Mouse (Mus musculus) hindbrain, postnatal 0 days (tissue): Measurements from ENCODE around the gene Tpt1. TPM values are rescaled to one million over a fixed set of nuclear protein-coding genes. Genes with fewer than 3 reads are reported as not detected.
A peak's percentile ranks its signal among the peaks of the same experiment; 100 is the strongest.
"Not testable (repeated sequence)": the region's sequence is repeated elsewhere in the genome, so short reads cannot be mapped to it uniquely, and the experiment has no call there.

Source experiments
- ATAC-seq: fragments of 200-750 bp; cut with Nextera tagmentation; 2 replicates; pipeline ENCODE4 v1.8.0; 2017; ENCODE audit warnings: mild to moderate bottlenecking, moderate TSS enrichment, moderate library complexity
- DNase-seq: peaks from one replicate; pipeline ENCODE4 v3.0.0-alpha.2; 2015; ENCODE audit warnings: low spot score
- H3K27ac ChIP-seq: fragments of 300-500 bp; sonication (generic); 2 replicates; pipeline ENCODE4 v1.5.1; 2014; ENCODE audit warnings: mild to moderate bottlenecking
- H3K27me3 ChIP-seq: fragments of 300-500 bp; sonication (generic); 2 replicates; pipeline ENCODE4 v1.6.1; 2014; ENCODE audit warnings: low read length, mixed read lengths; ENCODE audit not compliant: insufficient read depth
- H3K36me3 ChIP-seq: fragments of 300-500 bp; sonication (generic); 2 replicates; pipeline ENCODE4 v1.6.1; 2014; ENCODE audit warnings: low read length, mixed read lengths; ENCODE audit not compliant: insufficient read depth
- H3K4me1 ChIP-seq: fragments of 300-500 bp; sonication (generic); 2 replicates; pipeline ENCODE4 v1.6.1; 2014; ENCODE audit warnings: antibody characterized with exemption, low read length, mixed read lengths; ENCODE audit not compliant: insufficient read depth
- H3K4me2 ChIP-seq: fragments of 300-500 bp; sonication (generic); 2 replicates; pipeline ENCODE4 v1.6.1; 2014; ENCODE audit warnings: low read depth, mild to moderate bottlenecking, low read length, moderate library complexity, mixed read lengths
- H3K4me3 ChIP-seq: fragments of 300-500 bp; sonication (generic); 2 replicates; pipeline ENCODE4 v1.5.1; 2014; ENCODE audit warnings: low read length
- H3K9ac ChIP-seq: fragments of 300-500 bp; sonication (generic); replicated peaks from 2 replicates; pipeline ENCODE4 v1.6.1; 2014; ENCODE audit warnings: mild to moderate bottlenecking, low read length, moderate library complexity, mixed read lengths
- H3K9me3 ChIP-seq: fragments of 300-500 bp; sonication (generic); 2 replicates; pipeline ENCODE4 v1.6.1; 2016; ENCODE audit warnings: low read length, mixed read lengths
- CTCF ChIP-seq: IDR thresholded peaks from 2 replicates; pipeline ENCODE4 v1.5.1; 2016; ENCODE audit warnings: antibody characterized with exemption, control low read depth, low read depth
- WGBS: fragments of 180-500 bp; shearing (Covaris S2); extraction: QIAGEN DNeasy Blood & Tissue Kit; methylation state at CpG from one replicate; pipeline ENCODE4 v1.1.7; 2014; 5-methylcytosine and 5-hydroxymethylcytosine counted together
- polyA plus RNA-seq: library from polyadenylated mRNA; unstranded; fragments of >200 nt; fragmentation: Nextera tagmentation; extraction: Ambion mirVana; gene quantifications from 2 replicates; pipeline ENCODE4 v1.2.1, GENCODE M21; 2015
- total RNA-seq: library from RNA; depleted of rRNA; stranded (reverse); fragments of >200 nt; gene quantifications from 2 replicates; pipeline ENCODE4 v1.2.3, GENCODE M21; 2014

Tpt1 gene
- total and polyA plus RNA-seq, 2 experiments from 2014 or later, result 433 to 731 TPM

- ATAC-seq, result no peak
- Histone ChIP-seq H3K9ac (no peak overlapping the region), H3K27ac (no peak overlapping the region), H3K36me3 (no peaks in the 10 kb centered on the region), H3K4me1 (no peaks in the 10 kb centered on the region), H3K9me3 (no peaks in the 10 kb centered on the region), H3K27me3 (no peaks in the 10 kb centered on the region), H3K4me3 (no peak overlapping the region), H3K4me2 (no peak overlapping the region)
- TF ChIP-seq CTCF, result no peak
- WGBS, result 84% methylated on average over 5 of the region's 5 CpGs
- no peak for DNase-seq
Observed at GRCm38 (mm10) chr14:75820007-75820406, 24.9 kb upstream of the Tpt1 start.

- DNase-seq (no peak), ATAC-seq (no peak)
- Histone ChIP-seq H3K4me3 (no peak overlapping the region), H3K27ac (no peak overlapping the region), H3K36me3 (no peaks in the 10 kb centered on the region), H3K4me2 (no peak overlapping the region), H3K4me1 (peaks cover 8% of the 10 kb centered on the region), H3K9me3 (no peaks in the 10 kb centered on the region), H3K9ac (no peak overlapping the region), H3K27me3 (no peaks in the 10 kb centered on the region)
- WGBS, result 73% methylated on average over 3 of the region's 3 CpGs
- no peak for TF ChIP-seq CTCF
Observed at GRCm38 (mm10) chr14:75826851-75827410, 18.0 kb upstream of the Tpt1 start.

GRCm38 (mm10) chr14:75828221-75828620, 16.7 kb upstream of the Tpt1 start:
- Histone ChIP-seq H3K27me3 (no peaks in the 10 kb centered on the region), H3K4me3 (peak overlapping the region; percentile 35), H3K27ac (no peak overlapping the region), H3K4me2 (peak overlapping the region; percentile 88), H3K4me1 (peaks cover 8% of the 10 kb centered on the region), H3K9me3 (no peaks in the 10 kb centered on the region), H3K36me3 (no peaks in the 10 kb centered on the region), H3K9ac (no peak overlapping the region)
- ATAC-seq, result peak; percentile 30; the same call in 1 of the 2 replicates
- DNase-seq, result no peak
- TF ChIP-seq CTCF, result 0 out of 2 replicates have a peak, but pooled peaks have one; percentile 24
- 41% methylated on average over 11 of the region's 11 CpGs for WGBS

- Histone ChIP-seq H3K9ac (peak overlapping the region; percentile 38), H3K9me3 (no peaks in the 10 kb centered on the region), H3K4me2 (peak overlapping the region; percentile 88), H3K36me3 (no peaks in the 10 kb centered on the region), H3K4me3 (peak overlapping the region; percentile 35), H3K4me1 (peaks cover 8% of the 10 kb centered on the region), H3K27ac (peak overlapping the region; percentile 41; the same call in 1 of the 2 replicates), H3K27me3 (no peaks in the 10 kb centered on the region)
- WGBS, result 5% methylated on average over 32 of the region's 32 CpGs
- ATAC-seq (peak; percentile 63), DNase-seq (peak; percentile 91)
- TF ChIP-seq CTCF, result peak; percentile 95
Observed at GRCm38 (mm10) chr14:75828866-75829806, 15.8 kb upstream of the Tpt1 start.

GRCm38 (mm10) chr14:75829817-75830216, 15.1 kb upstream of the Tpt1 start:
- ATAC-seq, H3K27me3 ChIP-seq: not testable (repeated sequence)

GRCm38 (mm10) chr14:75832031-75832430, 12.9 kb upstream of the Tpt1 start:
- Histone ChIP-seq H3K4me2 (no peak overlapping the region), H3K27ac (no peak overlapping the region), H3K4me1 (peaks cover 16% of the 10 kb centered on the region), H3K9ac (no peak overlapping the region), H3K4me3 (no peak overlapping the region), H3K9me3 (no peaks in the 10 kb centered on the region), H3K27me3 (no peaks in the 10 kb centered on the region), H3K36me3 (no peaks in the 10 kb centered on the region)
- TF ChIP-seq CTCF, result no peak
- DNase-seq (no peak), ATAC-seq (no peak)
- WGBS, result 92% methylated on average over 2 of the region's 2 CpGs

More at GRCm38 (mm10) chr14:75829817-75830216, 15.1 kb upstream of the Tpt1 start:
- not testable (repeated sequence) for H3K4me2 ChIP-seq, DNase-seq, H3K9ac ChIP-seq, H3K4me3 ChIP-seq, H3K36me3 ChIP-seq, H3K9me3 ChIP-seq
- WGBS, result 65% methylated on average over 14 of the region's 14 CpGs
- Histone ChIP-seq H3K4me1 (peaks cover 11% of the 10 kb centered on the region), H3K27ac (peak overlapping the region; percentile 41; the same call in 1 of the 2 replicates)
